Mouse (Mus musculus) liver, postnatal 0 days (tissue): ENCODE results near the gene Ppm1j.

Source experiments
- CTCF ChIP-seq: sonication (generic); IDR thresholded peaks from 2 replicates; pipeline ENCODE4 v1.5.1; 2016; ENCODE audit warnings: antibody characterized with exemption, low read depth
- EP300 ChIP-seq: IDR thresholded peaks from 2 replicates; pipeline ENCODE4 v1.6.1; 2016; ENCODE audit warnings: antibody characterized with exemption, low read depth, mild to moderate bottlenecking

DNA sequence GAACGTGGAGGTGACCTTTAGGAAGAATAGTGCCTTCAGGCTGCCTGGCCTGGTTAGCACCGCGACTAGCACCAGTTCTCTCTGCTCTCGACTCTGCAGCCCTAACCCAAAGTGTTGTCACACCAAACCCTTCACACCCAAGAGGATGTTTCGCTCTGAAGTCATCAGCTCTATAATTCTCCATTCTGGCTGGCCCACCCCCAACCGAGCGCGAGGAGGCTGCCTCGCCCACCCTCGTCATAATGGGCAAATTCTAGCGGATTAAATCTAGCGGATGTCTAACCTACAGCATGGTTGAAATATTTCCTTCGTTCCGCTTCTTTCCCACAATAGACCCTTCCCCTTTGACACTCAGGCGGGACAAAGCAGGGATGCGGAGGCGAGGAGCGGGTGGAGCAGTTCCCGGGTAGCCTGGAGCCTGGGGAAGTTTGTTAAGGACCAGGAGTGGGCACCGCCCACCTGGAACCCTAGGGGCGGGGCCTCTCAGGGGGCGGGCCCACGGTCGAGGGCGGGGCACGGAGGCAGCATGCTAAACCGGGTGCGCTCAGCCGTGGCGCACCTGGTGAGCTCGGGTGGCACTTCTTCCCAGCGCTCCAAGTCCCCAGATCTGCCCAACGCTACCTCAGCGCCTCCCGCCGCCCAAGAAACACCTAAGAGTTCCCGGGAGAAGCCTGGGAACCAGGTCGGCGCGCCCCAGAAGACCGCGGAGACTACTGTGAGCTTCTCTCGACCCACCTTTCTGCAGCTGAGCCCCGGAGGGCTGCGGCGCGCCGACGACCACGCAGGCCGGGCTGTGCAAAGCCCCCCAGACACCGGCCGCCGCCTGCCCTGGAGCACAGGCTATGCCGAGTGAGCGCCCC, at the start of gene Ppm1j:
- TF ChIP-seq CTCF (no peak), EP300 (no peak)
